Mouse (Mus musculus): Measurements from ENCODE around the gene Cpe. TPM values are rescaled to one million over a fixed set of nuclear protein-coding genes. Genes with fewer than 3 reads are reported as not detected.

Gene Cpe
- total and polyA plus RNA-seq, 3 experiments, result not detected

- no peak for DNase-seq (ENCODE audit: low read depth, low spot score)
- TF ChIP-seq MYC (IDR thresholded peaks at IDR 0.05; ENCODE audit: low read depth, low read length) (no peak), NELFE (IDR thresholded peaks at IDR 0.05; ENCODE audit: low read depth, low read length) (no peak), RAD21 (IDR thresholded peaks at IDR 0.05; ENCODE audit: low read depth, low read length) (no peak), MAFK (IDR thresholded peaks at IDR 0.05; ENCODE audit: borderline replicate concordance, low read depth, low read length) (no peak), MAX (IDR thresholded peaks at IDR 0.05; ENCODE audit: low read length) (no peak)
- no peak overlapping the region for H3K4me3 ChIP-seq (ENCODE audit: control insufficient read depth in 1 of 2, insufficient read depth in 1 of 2, low read depth in 2 of 2, low read length in 2 of 2)
- H3K36me3 ChIP-seq (ENCODE audit: control insufficient read depth in 1 of 2, insufficient read depth in 2 of 2, low read length in 2 of 2), result no peaks in the 10 kb centered on the region
- no peaks in the 10 kb centered on the region for H3K79me2 ChIP-seq (ENCODE audit: control insufficient read depth, insufficient read depth, low read length, poor library complexity)
- H3K9me3 ChIP-seq (replicated peaks; ENCODE audit: insufficient read depth, low read length), result no peaks in the 10 kb centered on the region
- H3K9ac ChIP-seq (ENCODE audit: control insufficient read depth, low read depth, low read length, poor library complexity, severe bottlenecking), result no peak overlapping the region
- no peaks in the 10 kb centered on the region for H3K4me1 ChIP-seq (ENCODE audit: control insufficient read depth in 1 of 2, insufficient read depth in 2 of 2, low read length in 2 of 2)
- no peak overlapping the region for H3K27ac ChIP-seq (ENCODE audit: control insufficient read depth, low read depth, low read length)
- no peaks in the 10 kb centered on the region for H3K27me3 ChIP-seq (ENCODE audit: control insufficient read depth in 1 of 2, insufficient read depth in 2 of 2, low read length in 2 of 2)
These were observed 10.4 kb downstream of the Cpe start for GRCm38 (mm10) chr8:64682501-64682900.

DNA sequence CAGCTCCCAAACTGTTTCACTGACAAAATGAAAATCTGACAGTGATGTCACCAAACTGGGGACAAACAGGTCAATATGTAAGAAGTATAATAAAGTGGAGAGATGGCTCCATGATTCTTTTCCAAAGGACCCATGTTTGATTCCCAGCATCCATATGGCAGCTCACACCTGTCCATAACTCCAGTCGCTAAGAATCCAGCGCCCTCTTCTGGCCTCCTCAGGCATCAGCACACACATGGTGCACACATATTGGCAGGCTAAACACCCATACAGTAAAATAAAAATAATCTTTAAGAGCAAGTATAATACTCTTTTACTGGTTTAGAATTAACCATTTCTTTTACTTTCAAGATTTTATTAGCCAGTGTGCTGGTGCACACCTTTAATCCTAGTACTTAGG lies 16.5 kb downstream of the Cpe start:
- Histone ChIP-seq H3K36me3 (ENCODE audit: control insufficient read depth in 1 of 2, insufficient read depth in 2 of 2, low read length in 2 of 2) (no peaks in the 10 kb centered on the region), H3K27ac (ENCODE audit: control insufficient read depth, low read depth, low read length) (no peak overlapping the region), H3K9ac (ENCODE audit: control insufficient read depth, low read depth, low read length, poor library complexity, severe bottlenecking) (no peak overlapping the region), H3K4me1 (ENCODE audit: control insufficient read depth in 1 of 2, insufficient read depth in 2 of 2, low read length in 2 of 2) (no peaks in the 10 kb centered on the region), H3K27me3 (ENCODE audit: control insufficient read depth in 1 of 2, insufficient read depth in 2 of 2, low read length in 2 of 2) (no peaks in the 10 kb centered on the region; a peak in 1 of 4 replicates), H3K9me3 (replicated peaks; ENCODE audit: insufficient read depth, low read length) (no peaks in the 10 kb centered on the region), H3K4me3 (ENCODE audit: control insufficient read depth in 1 of 2, insufficient read depth in 1 of 2, low read depth in 2 of 2, low read length in 2 of 2) (no peak overlapping the region), H3K79me2 (ENCODE audit: control insufficient read depth, insufficient read depth, low read length, poor library complexity) (no peaks in the 10 kb centered on the region)
- DNase-seq (ENCODE audit: low read depth, low spot score), result no peak
- TF ChIP-seq CTCF (IDR thresholded peaks at IDR 0.05 in 2 of 3, conservative IDR thresholded peaks at IDR 0.05 in 1 of 3; ENCODE audit: control insufficient read depth in 1 of 3, insufficient read depth in 1 of 3, low read depth in 2 of 3, low read length in 3 of 3, poor library complexity in 1 of 3, severe bottlenecking in 1 of 3) (no peak; a peak in 1 of 6 replicates), HCFC1 (IDR thresholded peaks at IDR 0.05; ENCODE audit: low read depth, low read length) (no peak), POLR2A (IDR thresholded peaks at IDR 0.05; ENCODE audit: control insufficient read depth in 1 of 2, insufficient read depth in 1 of 2, low read depth in 1 of 2, low read length in 2 of 2, poor library complexity in 1 of 2) (no peak), ETS1 (IDR thresholded peaks at IDR 0.05; ENCODE audit: low read depth, low read length) (no peak), NRF1 (IDR thresholded peaks at IDR 0.05; ENCODE audit: insufficient read depth, low read depth, low read length, poor library complexity, severe bottlenecking) (no peak)

- H3K36me3 ChIP-seq (ENCODE audit: control insufficient read depth in 1 of 2, insufficient read depth in 2 of 2, low read length in 2 of 2), result no peaks in the 10 kb centered on the region
- H3K4me3 ChIP-seq (ENCODE audit: control insufficient read depth in 1 of 2, insufficient read depth in 1 of 2, low read depth in 2 of 2, low read length in 2 of 2), result no peak overlapping the region
- TF ChIP-seq MYB (IDR thresholded peaks at IDR 0.05; ENCODE audit: low read depth, low read length) (no peak), CHD2 (IDR thresholded peaks at IDR 0.05; ENCODE audit: low read length) (no peak), SIN3A (IDR thresholded peaks at IDR 0.05; ENCODE audit: low read length) (no peak), EP300 (IDR thresholded peaks at IDR 0.05; ENCODE audit: low read depth in 1 of 2, low read length in 2 of 2) (no peak), NRF1 (IDR thresholded peaks at IDR 0.05; ENCODE audit: insufficient read depth, low read depth, low read length, poor library complexity, severe bottlenecking) (no peak), E2F4 (IDR thresholded peaks at IDR 0.05; ENCODE audit: borderline replicate concordance, low read depth, low read length) (no peak), CTCF (IDR thresholded peaks at IDR 0.05 in 2 of 3, conservative IDR thresholded peaks at IDR 0.05 in 1 of 3; ENCODE audit: control insufficient read depth in 1 of 3, insufficient read depth in 1 of 3, low read depth in 2 of 3, low read length in 3 of 3, poor library complexity in 1 of 3, severe bottlenecking in 1 of 3) (no peak)
- H3K79me2 ChIP-seq (ENCODE audit: control insufficient read depth, insufficient read depth, low read length, poor library complexity), result no peaks in the 10 kb centered on the region
- no peaks in the 10 kb centered on the region for H3K9me3 ChIP-seq (replicated peaks; ENCODE audit: insufficient read depth, low read length)
- H3K9ac ChIP-seq (ENCODE audit: control insufficient read depth, low read depth, low read length, poor library complexity, severe bottlenecking), result no peak overlapping the region
- DNase-seq (ENCODE audit: low read depth, low spot score), result no peak
- H3K4me1 ChIP-seq (ENCODE audit: control insufficient read depth in 1 of 2, insufficient read depth in 2 of 2, low read length in 2 of 2), result no peaks in the 10 kb centered on the region
- no peaks in the 10 kb centered on the region; a peak in 1 of 4 replicates for H3K27me3 ChIP-seq (ENCODE audit: control insufficient read depth in 1 of 2, insufficient read depth in 2 of 2, low read length in 2 of 2)
- H3K27ac ChIP-seq (ENCODE audit: control insufficient read depth, low read depth, low read length), result no peak overlapping the region
These were observed 17.8 kb downstream of the Cpe start for GRCm38 (mm10) chr8:64674951-64675585.

Data from MEL (cell line).